Mouse (Mus musculus): ENCODE measurements around the gene Mphosph6. TPM values are rescaled to one million over a fixed set of nuclear protein-coding genes. Genes with fewer than 3 reads are reported as not detected.

Mphosph6 gene
- polyA plus RNA-seq, 1 experiment from 2014 or later, result 50.5 TPM

- no peak overlapping the region for H3K4me3 ChIP-seq
- no peak overlapping the region for H3K9ac ChIP-seq
- no peak overlapping the region for H3K4me2 ChIP-seq
- WGBS, result 80% methylated on average over 4 of the region's 4 CpGs
- no peaks in the 10 kb centered on the region for H3K36me3 ChIP-seq (ENCODE audit: poor library complexity, severe bottlenecking)
- no peak for ATAC-seq
- H3K4me1 ChIP-seq, result peaks cover 5% of the 10 kb centered on the region; the same call in 1 of the 2 replicates
- H3K9me3 ChIP-seq (replicated peaks), result no peaks in the 10 kb centered on the region
- no peak overlapping the region for H3K27ac ChIP-seq
- no peaks in the 10 kb centered on the region for H3K27me3 ChIP-seq
Observed at GRCm38 (mm10) chr8:117764625-117765024, 37.1 kb downstream of the Mphosph6 start.

GRCm38 (mm10) chr8:117762776-117763175 lies 39.0 kb downstream of the Mphosph6 start:
- Histone ChIP-seq H3K36me3 (ENCODE audit: poor library complexity, severe bottlenecking) (no peaks in the 10 kb centered on the region), H3K4me2 (no peak overlapping the region), H3K27me3 (no peaks in the 10 kb centered on the region), H3K9me3 (replicated peaks) (no peaks in the 10 kb centered on the region), H3K27ac (no peak overlapping the region), H3K4me3 (no peak overlapping the region), H3K4me1 (peaks cover 5% of the 10 kb centered on the region; the same call in 1 of the 2 replicates), H3K9ac (no peak overlapping the region)
- no peak for ATAC-seq
- 87% methylated on average over 6 of the region's 6 CpGs for WGBS

- ATAC-seq, result no peak
- H3K9me3 ChIP-seq (replicated peaks), result no peaks in the 10 kb centered on the region
- H3K4me3 ChIP-seq, result no peak overlapping the region
- H3K27me3 ChIP-seq, result no peaks in the 10 kb centered on the region
- no peak overlapping the region for H3K27ac ChIP-seq
- H3K4me1 ChIP-seq, result no peaks in the 10 kb centered on the region
- no peaks in the 10 kb centered on the region for H3K36me3 ChIP-seq (ENCODE audit: poor library complexity, severe bottlenecking)
- H3K9ac ChIP-seq, result no peak overlapping the region
- H3K4me2 ChIP-seq, result no peak overlapping the region
- WGBS, result 88% methylated on average over 11 of the region's 11 CpGs
Observed at GRCm38 (mm10) chr8:117757900-117758299, 43.8 kb downstream of the Mphosph6 start.

DNA sequence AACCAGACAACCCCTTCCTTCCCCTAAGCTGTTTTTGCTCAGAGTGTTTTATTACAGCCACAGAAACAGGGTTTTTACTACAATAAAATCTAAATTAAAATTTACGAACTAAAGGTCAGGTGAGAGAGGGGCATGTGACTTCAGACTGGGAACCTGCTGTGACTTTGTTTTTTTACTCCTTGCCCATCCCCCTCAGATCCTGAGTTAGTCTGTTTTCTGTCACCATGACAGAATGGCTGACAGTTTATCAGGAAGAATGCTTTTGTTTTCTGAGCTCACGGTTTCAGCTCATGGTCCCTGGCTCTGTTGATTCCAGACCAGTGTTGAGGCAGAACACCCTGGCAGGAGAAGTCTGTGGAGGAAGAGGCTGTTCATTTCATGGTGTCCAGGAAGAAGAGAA lies 52.3 kb downstream of the Mphosph6 start:
- H3K4me1 ChIP-seq, result no peaks in the 10 kb centered on the region
- no peak overlapping the region for H3K4me2 ChIP-seq
- WGBS, result 50% methylated on average over 2 of the region's 2 CpGs
- H3K4me3 ChIP-seq, result no peak overlapping the region
- ATAC-seq, result no peak
- H3K9ac ChIP-seq, result no peak overlapping the region
- no peaks in the 10 kb centered on the region for H3K27me3 ChIP-seq
- no peaks in the 10 kb centered on the region for H3K9me3 ChIP-seq (replicated peaks)
- H3K27ac ChIP-seq, result no peak overlapping the region
- H3K36me3 ChIP-seq (ENCODE audit: poor library complexity, severe bottlenecking), result no peaks in the 10 kb centered on the region

GRCm38 (mm10) chr8:117747886-117748730 lies 53.6 kb downstream of the Mphosph6 start:
- Histone ChIP-seq H3K27ac (no peak overlapping the region), H3K27me3 (no peaks in the 10 kb centered on the region), H3K4me1 (no peaks in the 10 kb centered on the region), H3K36me3 (ENCODE audit: poor library complexity, severe bottlenecking) (no peaks in the 10 kb centered on the region), H3K9ac (no peak overlapping the region), H3K9me3 (replicated peaks) (no peaks in the 10 kb centered on the region), H3K4me3 (no peak overlapping the region), H3K4me2 (no peak overlapping the region)
- 81% methylated on average over 8 of the region's 9 CpGs for WGBS
- ATAC-seq, result no peak

- Histone ChIP-seq H3K36me3 (ENCODE audit: poor library complexity, severe bottlenecking) (no peaks in the 10 kb centered on the region), H3K9ac (no peak overlapping the region), H3K9me3 (replicated peaks) (no peaks in the 10 kb centered on the region), H3K4me2 (no peak overlapping the region), H3K4me1 (no peaks in the 10 kb centered on the region), H3K4me3 (no peak overlapping the region), H3K27ac (no peak overlapping the region), H3K27me3 (no peaks in the 10 kb centered on the region)
- 62% methylated on average over 2 of the region's 2 CpGs for WGBS
- no peak for ATAC-seq
Observed at GRCm38 (mm10) chr8:117747428-117747827, 54.3 kb downstream of the Mphosph6 start.

DNA sequence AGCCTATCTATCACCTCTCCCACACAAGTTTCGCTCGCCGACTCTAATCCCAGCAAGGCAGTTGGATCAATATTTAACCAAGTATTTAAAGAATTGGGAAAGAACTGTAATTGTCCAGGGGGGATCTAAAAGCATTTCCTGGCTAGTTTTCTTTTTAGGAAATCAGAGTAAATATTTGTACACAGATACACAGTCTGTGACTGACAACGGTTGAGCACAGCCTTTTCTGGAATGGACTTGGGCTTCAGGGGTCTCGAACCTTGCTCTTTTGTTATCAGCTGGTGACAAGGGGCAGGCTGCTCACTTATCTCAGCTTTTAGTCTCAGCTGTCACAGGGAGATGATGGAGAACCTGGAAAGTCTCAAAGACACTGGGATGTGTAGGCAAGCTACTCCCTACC lies 55.1 kb downstream of the Mphosph6 start:
- H3K9me3 ChIP-seq (replicated peaks), result no peaks in the 10 kb centered on the region
- H3K27me3 ChIP-seq, result no peaks in the 10 kb centered on the region
- H3K36me3 ChIP-seq (ENCODE audit: poor library complexity, severe bottlenecking), result no peaks in the 10 kb centered on the region
- no peaks in the 10 kb centered on the region for H3K4me1 ChIP-seq
- WGBS, result 86% methylated on average over 5 of the region's 5 CpGs
- H3K27ac ChIP-seq, result no peak overlapping the region
- ATAC-seq, result no peak
- H3K4me2 ChIP-seq, result no peak overlapping the region
- no peak overlapping the region for H3K9ac ChIP-seq
- no peak overlapping the region for H3K4me3 ChIP-seq

GRCm38 (mm10) chr8:117742431-117743012 lies 59.2 kb downstream of the Mphosph6 start:
- no peak for ATAC-seq
- Histone ChIP-seq H3K36me3 (ENCODE audit: poor library complexity, severe bottlenecking) (no peaks in the 10 kb centered on the region), H3K4me3 (no peak overlapping the region), H3K4me1 (no peaks in the 10 kb centered on the region), H3K9me3 (replicated peaks) (no peaks in the 10 kb centered on the region), H3K4me2 (no peak overlapping the region), H3K27ac (no peak overlapping the region), H3K27me3 (no peaks in the 10 kb centered on the region), H3K9ac (no peak overlapping the region)
- 67% methylated on average over 15 of the region's 15 CpGs for WGBS

Other genes with a start within 250 kb of the Mphosph6 start
- 0.83 and 0.90 TPM in 2 replicates for gene Sdr42e1, start 128.3 kb downstream of the Mphosph6 start, polyA plus RNA-seq (2015; fragmentation: Nextera tagmentation; extraction: Ambion mirVana)
- gene Hsd17b2, start 100.0 kb downstream of the Mphosph6 start, polyA plus RNA-seq (2015; fragmentation: Nextera tagmentation; extraction: Ambion mirVana), result 0.13 and 0.18 TPM in 2 replicates